Mouse (Mus musculus) kidney, postnatal 0 days (tissue): ENCODE data around the gene Cap2. TPM values are rescaled to one million over a fixed set of nuclear protein-coding genes. Genes with fewer than 3 reads are reported as not detected.

Source experiments
- ATAC-seq: fragments of 200-750 bp; cut with Nextera tagmentation; replicated peaks from 2 replicates; pipeline ENCODE4 v1.8.0; 2017; ENCODE audit warnings: low read depth, moderate number of reproducible peaks, moderate TSS enrichment, moderate library complexity; ENCODE audit not compliant: low FRiP score
- DNase-seq: peaks from one replicate; pipeline ENCODE4 v3.0.0-alpha.2; 2016; ENCODE audit warnings: low spot score
- H3K27ac ChIP-seq: fragments of 300-500 bp; sonication (generic); 2 replicates; pipeline ENCODE4 v1.5.1; 2014; ENCODE audit warnings: mild to moderate bottlenecking
- H3K27me3 ChIP-seq: fragments of 300-500 bp; sonication (generic); 2 replicates; pipeline ENCODE4 v1.6.1; 2014; ENCODE audit warnings: low read length, mixed read lengths; ENCODE audit not compliant: insufficient read depth
- H3K36me3 ChIP-seq: fragments of 300-500 bp; sonication (generic); 2 replicates; pipeline ENCODE4 v1.6.1; 2014; ENCODE audit warnings: low read length, mixed read lengths; ENCODE audit not compliant: insufficient read depth
- H3K4me1 ChIP-seq: fragments of 300-500 bp; sonication (generic); replicated peaks from 2 replicates; pipeline ENCODE4 v1.6.1; 2014; ENCODE audit warnings: antibody characterized with exemption, low read length, mixed read lengths; ENCODE audit not compliant: insufficient read depth
- H3K4me2 ChIP-seq: fragments of 300-500 bp; sonication (generic); 2 replicates; pipeline ENCODE4 v1.6.1; 2014; ENCODE audit warnings: mild to moderate bottlenecking, low read length, moderate library complexity, mixed read lengths
- H3K4me3 ChIP-seq: fragments of 300-500 bp; sonication (generic); replicated peaks from 2 replicates; pipeline ENCODE4 v1.5.1; 2014; ENCODE audit warnings: low read depth, low read length
- H3K9ac ChIP-seq: fragments of 300-500 bp; sonication (generic); 2 replicates; pipeline ENCODE4 v1.6.1; 2014; ENCODE audit warnings: low read depth, low read length
- H3K9me3 ChIP-seq: fragments of 300-500 bp; sonication (generic); replicated peaks from 2 replicates; pipeline ENCODE4 v1.6.1; 2016; ENCODE audit warnings: low read length, inconsistent platforms, mixed read lengths
- CTCF ChIP-seq: IDR thresholded peaks from 2 replicates; pipeline ENCODE4 v1.5.1; 2016; ENCODE audit warnings: antibody characterized with exemption, low read depth, mild to moderate bottlenecking, moderate library complexity
- WGBS: fragments of 180-500 bp; shearing (Covaris S2); extraction: QIAGEN DNeasy Blood & Tissue Kit; methylation state at CpG from one replicate; pipeline ENCODE4 v1.1.7; 2014; 5-methylcytosine and 5-hydroxymethylcytosine counted together
- polyA plus RNA-seq: library from polyadenylated mRNA; unstranded; fragments of >200 nt; fragmentation: Nextera tagmentation; extraction: Ambion mirVana; gene quantifications from 2 replicates; pipeline ENCODE4 v1.2.1, GENCODE M21; 2015

Gene Cap2
- polyA plus RNA-seq, 1 experiment from 2014 or later = 3.6 TPM

- TF ChIP-seq CTCF = no peak
- Histone ChIP-seq H3K9me3 (no peaks in the 10 kb centered on the region), H3K27me3 (no peaks in the 10 kb centered on the region), H3K36me3 (no peaks in the 10 kb centered on the region), H3K9ac (no peak overlapping the region), H3K4me3 (no peak overlapping the region), H3K4me2 (no peak overlapping the region), H3K4me1 (no peaks in the 10 kb centered on the region), H3K27ac (no peak overlapping the region)
- WGBS = 95% methylated on average over 10 of the region's 10 CpGs
- ATAC-seq (no peak), DNase-seq (no peak)
Observed at GRCm38 (mm10) chr13:46514484-46514883, 12.8 kb downstream of the Cap2 start.

DNA sequence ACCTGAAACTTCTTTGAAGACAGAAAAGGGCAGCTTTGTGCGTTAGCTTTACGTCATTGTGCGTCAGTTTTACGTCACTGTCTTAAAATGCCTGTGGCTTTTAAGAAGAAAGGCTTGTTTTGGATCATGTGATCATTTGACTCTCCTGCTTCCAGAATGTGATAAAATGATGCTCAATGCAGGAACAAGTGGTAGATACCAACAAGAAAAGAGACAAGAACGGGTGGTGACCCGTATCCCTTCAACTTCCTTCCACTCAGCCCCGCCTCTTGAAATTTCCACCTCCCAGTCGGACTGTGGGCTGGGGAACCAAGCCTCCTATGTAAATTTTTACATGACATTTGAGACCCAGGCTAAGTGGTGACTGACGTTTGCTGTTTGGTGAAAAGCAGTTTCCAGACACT, 13.5 kb downstream of the Cap2 start:
- TF ChIP-seq CTCF = no peak
- H3K4me1 ChIP-seq = no peaks in the 10 kb centered on the region
- no peak overlapping the region for H3K9ac ChIP-seq
- H3K27ac ChIP-seq = no peak overlapping the region
- DNase-seq (no peak), ATAC-seq (no peak)
- H3K27me3 ChIP-seq = no peaks in the 10 kb centered on the region
- no peak overlapping the region for H3K4me3 ChIP-seq
- H3K4me2 ChIP-seq = no peak overlapping the region
- WGBS = 74% methylated on average over 9 of the region's 9 CpGs
- H3K36me3 ChIP-seq = no peaks in the 10 kb centered on the region
- H3K9me3 ChIP-seq = no peaks in the 10 kb centered on the region

DNA sequence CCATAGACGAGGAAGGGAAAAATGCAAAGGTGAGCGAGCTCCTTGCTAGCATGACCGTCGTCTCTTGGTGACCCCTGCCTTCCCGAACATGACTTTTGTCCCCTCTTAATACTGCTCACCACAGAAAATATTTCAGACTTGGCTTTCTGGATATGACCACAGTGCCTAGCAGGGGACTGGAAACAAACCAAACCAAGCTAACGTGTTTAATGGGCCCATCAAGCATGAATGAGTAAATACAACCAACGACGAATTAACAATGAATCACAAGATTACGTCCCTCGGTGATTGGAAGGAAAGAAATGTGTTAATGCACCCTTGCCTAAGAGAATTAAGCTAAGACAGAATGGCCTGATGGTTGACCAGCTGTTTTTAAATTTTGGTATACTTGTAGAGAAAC, 13.9 kb downstream of the Cap2 start:
- 58% methylated on average over 10 of the region's 10 CpGs for WGBS
- no peak for ATAC-seq

GRCm38 (mm10) chr13:46516183-46516582, 14.5 kb downstream of the Cap2 start:
- WGBS = 71% methylated on average over 7 of the region's 7 CpGs
- H3K9ac ChIP-seq = no peak overlapping the region
- H3K27ac ChIP-seq = no peak overlapping the region
- H3K36me3 ChIP-seq = no peaks in the 10 kb centered on the region
- ATAC-seq = no peak
- H3K9me3 ChIP-seq = no peaks in the 10 kb centered on the region
- H3K27me3 ChIP-seq = no peaks in the 10 kb centered on the region
- no peak for DNase-seq
- TF ChIP-seq CTCF = no peak
- no peak overlapping the region for H3K4me3 ChIP-seq
- H3K4me2 ChIP-seq = no peak overlapping the region
- H3K4me1 ChIP-seq = no peaks in the 10 kb centered on the region

More for the DNA sequence above, 13.9 kb downstream of the Cap2 start:
- H3K4me1 ChIP-seq = no peaks in the 10 kb centered on the region
- no peak for DNase-seq
- no peaks in the 10 kb centered on the region for H3K9me3 ChIP-seq
- H3K27ac ChIP-seq = no peak overlapping the region
- H3K27me3 ChIP-seq = no peaks in the 10 kb centered on the region
- H3K4me2 ChIP-seq = no peak overlapping the region
- H3K36me3 ChIP-seq = no peaks in the 10 kb centered on the region
- H3K4me3 ChIP-seq = no peak overlapping the region
- no peak overlapping the region for H3K9ac ChIP-seq
- no peak for TF ChIP-seq CTCF

- Histone ChIP-seq H3K9me3 (no peaks in the 10 kb centered on the region), H3K27ac (no peak overlapping the region), H3K4me1 (no peaks in the 10 kb centered on the region), H3K4me3 (no peak overlapping the region), H3K27me3 (no peaks in the 10 kb centered on the region), H3K9ac (no peak overlapping the region), H3K4me2 (no peak overlapping the region), H3K36me3 (no peaks in the 10 kb centered on the region)
- no peak for TF ChIP-seq CTCF
- WGBS = 54% methylated on average over 4 of the region's 4 CpGs
- no peak for DNase-seq
- no peak for ATAC-seq
Observed at GRCm38 (mm10) chr13:46517211-46517685, 15.6 kb downstream of the Cap2 start.

GRCm38 (mm10) chr13:46521482-46521881, 19.8 kb downstream of the Cap2 start:
- Histone ChIP-seq H3K4me3 (no peak overlapping the region), H3K4me1 (no peaks in the 10 kb centered on the region), H3K27ac (no peak overlapping the region), H3K9me3 (no peaks in the 10 kb centered on the region), H3K4me2 (no peak overlapping the region), H3K27me3 (no peaks in the 10 kb centered on the region), H3K9ac (no peak overlapping the region), H3K36me3 (no peaks in the 10 kb centered on the region)
- no peak for TF ChIP-seq CTCF
- DNase-seq (no peak), ATAC-seq (no peak)
- WGBS = 71% methylated on average over 1 of the region's 1 CpGs

DNA sequence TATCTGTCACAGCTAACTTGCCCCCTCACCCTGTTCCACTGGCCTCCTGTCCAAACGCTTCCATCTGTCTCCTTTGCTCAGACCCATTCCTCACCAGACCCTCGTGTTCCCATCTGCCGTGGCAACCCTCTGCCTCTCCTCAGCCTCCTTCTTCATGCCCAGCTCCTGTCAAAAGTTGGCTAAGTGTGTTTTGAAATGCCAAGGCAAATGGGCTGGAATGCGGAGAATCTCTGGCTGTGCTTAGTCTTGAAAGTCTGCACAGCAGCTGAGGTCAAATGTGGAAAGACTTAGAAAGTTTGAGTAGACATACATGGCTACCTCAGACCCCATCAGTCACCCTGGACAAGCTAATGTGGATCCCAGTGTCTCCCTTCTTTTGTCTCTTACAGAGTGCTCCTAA, 21.1 kb downstream of the Cap2 start:
- Histone ChIP-seq H3K27ac (no peak overlapping the region), H3K4me1 (no peaks in the 10 kb centered on the region), H3K9me3 (no peaks in the 10 kb centered on the region), H3K27me3 (no peaks in the 10 kb centered on the region), H3K9ac (no peak overlapping the region), H3K36me3 (no peaks in the 10 kb centered on the region), H3K4me3 (no peak overlapping the region), H3K4me2 (no peak overlapping the region)
- WGBS = 44% methylated on average over 4 of the region's 4 CpGs
- no peak for ATAC-seq
- no peak for TF ChIP-seq CTCF
- DNase-seq = no peak
